Mouse (Mus musculus): ENCODE data around the gene Psma6.

DNA sequence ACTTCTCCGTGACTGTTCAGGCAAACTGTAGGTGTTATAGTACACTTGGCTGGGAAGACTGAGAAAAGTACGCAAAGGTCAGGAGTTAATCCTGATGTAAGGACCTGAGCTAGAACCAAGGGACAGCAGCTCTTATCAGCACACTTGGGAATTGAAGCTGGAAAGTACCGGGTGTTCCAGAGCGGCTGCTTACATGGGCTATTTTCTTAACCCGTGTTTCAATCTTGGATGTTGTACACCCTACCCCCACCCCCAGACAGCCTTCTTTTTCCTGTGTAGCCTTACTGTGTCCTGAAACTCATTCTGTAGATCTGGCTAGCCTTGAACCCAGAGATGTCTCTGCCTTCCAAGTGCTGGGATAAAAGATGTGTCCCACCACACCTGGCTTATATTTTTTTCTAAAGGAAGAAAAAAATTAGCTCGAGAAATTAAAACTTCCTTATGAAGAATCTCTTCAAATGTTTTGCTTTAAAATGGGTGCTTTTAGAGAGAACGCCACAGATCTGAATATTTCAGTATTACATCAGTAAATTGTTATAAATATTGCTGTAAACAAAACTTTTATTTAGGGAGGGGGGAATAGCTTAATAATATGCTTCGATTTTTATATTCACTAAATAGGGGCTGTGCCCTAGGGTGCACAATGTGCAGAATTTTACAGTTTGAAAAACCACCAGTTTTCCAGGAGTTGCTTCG, 13.7 kb downstream of the Psma6 start:
- TF ChIP-seq MAX (IDR thresholded peaks at IDR 0.05; ENCODE audit: low read length) (no peak), POLR2A (IDR thresholded peaks at IDR 0.05; ENCODE audit: control insufficient read depth in 1 of 2, insufficient read depth in 1 of 2, low read depth in 1 of 2, low read length in 2 of 2, poor library complexity in 1 of 2) (no peak), CHD2 (IDR thresholded peaks at IDR 0.05; ENCODE audit: low read length) (no peak), GATA1 (IDR thresholded peaks at IDR 0.05; ENCODE audit: low read depth, low read length) (no peak), MYB (IDR thresholded peaks at IDR 0.05; ENCODE audit: low read depth, low read length) (no peak), ZKSCAN1 (IDR thresholded peaks at IDR 0.05; ENCODE audit: low read depth, low read length) (no peak), HCFC1 (IDR thresholded peaks at IDR 0.05; ENCODE audit: low read depth, low read length) (no peak), TAL1 (IDR thresholded peaks at IDR 0.05; ENCODE audit: low read length) (no peak), CTCF (IDR thresholded peaks at IDR 0.05 in 2 of 3, conservative IDR thresholded peaks at IDR 0.05 in 1 of 3; ENCODE audit: control insufficient read depth in 1 of 3, insufficient read depth in 1 of 3, low read depth in 2 of 3, low read length in 3 of 3, poor library complexity in 1 of 3, severe bottlenecking in 1 of 3) (no peak), EP300 (IDR thresholded peaks at IDR 0.05; ENCODE audit: low read depth in 1 of 2, low read length in 2 of 2) (no peak), POLR2AphosphoS5 (IDR thresholded peaks at IDR 0.05; ENCODE audit: borderline replicate concordance, low read depth, low read length) (no peak), RCOR1 (IDR thresholded peaks at IDR 0.05; ENCODE audit: low read depth, low read length) (no peak), MXI1 (IDR thresholded peaks at IDR 0.05; ENCODE audit: low read depth, low read length) (no peak), JUND (IDR thresholded peaks at IDR 0.05; ENCODE audit: low read depth, low read length) (no peak)

Data from MEL (cell line).